Mouse (Mus musculus) spleen, embryonic (tissue): Measurements from ENCODE around the gene Higd1a.

Experiments used
- CTCF ChIA-PET: fragments of 350-600 bp; sonication (Branson Sonifier 250); formaldehyde crosslinking; loops from one replicate; lab custom pipeline; 2022; lab: Charles Lee

Higd1a gene

DNA sequence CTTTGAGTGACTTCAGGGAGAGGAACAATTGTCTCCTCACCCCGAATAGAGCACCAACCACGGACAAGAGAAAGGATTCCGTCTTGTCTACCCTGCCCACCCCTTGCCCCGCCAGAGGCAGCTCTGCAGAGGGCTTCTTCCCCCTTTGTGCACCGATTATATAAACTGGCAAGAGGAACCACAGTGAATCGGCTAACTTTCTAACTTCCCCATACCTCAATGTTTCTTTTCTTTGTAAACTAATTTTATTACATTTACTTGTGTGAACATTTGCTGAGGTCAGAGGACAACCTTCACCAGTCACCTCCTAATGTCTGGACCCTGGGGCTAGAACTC lies at the start of gene Higd1a:
TSS of gene Higd1a (minus strand) at position 210 of the 336 bp plus-strand sequence.
- CTCF ChIA-PET = no interaction called here

DNA sequence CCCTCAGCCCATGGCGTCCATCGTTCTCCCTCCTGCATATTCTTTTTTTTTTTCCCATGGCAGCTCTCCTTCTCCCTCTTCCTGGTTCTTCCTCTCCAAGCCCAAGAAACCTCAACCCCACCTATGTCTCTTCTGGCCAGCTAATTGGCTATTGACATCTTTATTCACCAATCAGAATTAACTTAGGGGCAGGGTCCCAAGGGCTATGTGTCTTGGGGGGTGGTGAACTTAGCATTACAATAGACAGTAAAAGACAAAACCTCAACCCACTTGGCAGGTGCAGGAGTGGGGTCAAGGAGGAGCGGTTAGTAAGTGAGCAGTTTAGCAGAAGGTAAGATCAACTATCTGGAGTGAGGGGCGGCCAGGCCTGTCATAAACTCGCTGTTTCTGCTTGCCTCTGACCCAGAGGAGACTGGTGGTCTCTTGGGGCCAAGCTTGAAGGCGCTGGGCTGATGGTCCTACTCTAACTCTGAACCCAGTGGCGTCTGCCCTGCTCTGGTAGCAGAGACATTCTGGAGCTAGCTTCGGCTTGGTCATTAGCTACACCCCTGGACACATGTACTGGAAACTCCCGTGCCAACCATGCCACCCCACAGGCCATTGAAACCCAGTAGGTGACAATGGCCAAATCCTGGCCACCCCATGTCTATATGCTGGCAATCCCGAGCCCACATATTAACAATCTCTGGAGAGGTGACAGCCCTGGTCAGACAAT lies 49.4 kb upstream of the Higd1a start:
- CTCF ChIA-PET = no interaction called here

DNA sequence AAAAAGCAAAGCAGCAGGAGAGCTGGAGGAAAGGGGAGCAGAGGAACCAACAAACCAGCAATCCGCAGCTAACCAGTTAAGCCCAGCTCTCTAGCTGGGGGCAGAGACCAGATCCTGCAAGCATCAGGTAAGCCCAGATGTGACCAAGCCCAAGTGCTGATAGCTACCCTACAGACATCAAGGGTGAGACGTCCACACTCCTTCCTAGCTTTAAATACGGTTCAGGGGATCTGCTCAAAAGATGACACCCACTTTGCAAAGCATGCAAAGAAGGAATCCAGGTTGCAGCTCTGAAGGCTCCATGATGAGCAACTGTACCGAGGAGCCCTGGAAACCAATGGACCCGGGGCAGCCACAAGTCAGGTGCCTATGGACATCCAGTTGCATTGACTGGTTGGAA lies 48.3 kb upstream of the Higd1a start:
- CTCF ChIA-PET = interaction anchor here (0.9 kb wide), 1 partner anchor 37 kb away, joined by 3 read pairs; no protein-coding TSS in a partner anchor

DNA sequence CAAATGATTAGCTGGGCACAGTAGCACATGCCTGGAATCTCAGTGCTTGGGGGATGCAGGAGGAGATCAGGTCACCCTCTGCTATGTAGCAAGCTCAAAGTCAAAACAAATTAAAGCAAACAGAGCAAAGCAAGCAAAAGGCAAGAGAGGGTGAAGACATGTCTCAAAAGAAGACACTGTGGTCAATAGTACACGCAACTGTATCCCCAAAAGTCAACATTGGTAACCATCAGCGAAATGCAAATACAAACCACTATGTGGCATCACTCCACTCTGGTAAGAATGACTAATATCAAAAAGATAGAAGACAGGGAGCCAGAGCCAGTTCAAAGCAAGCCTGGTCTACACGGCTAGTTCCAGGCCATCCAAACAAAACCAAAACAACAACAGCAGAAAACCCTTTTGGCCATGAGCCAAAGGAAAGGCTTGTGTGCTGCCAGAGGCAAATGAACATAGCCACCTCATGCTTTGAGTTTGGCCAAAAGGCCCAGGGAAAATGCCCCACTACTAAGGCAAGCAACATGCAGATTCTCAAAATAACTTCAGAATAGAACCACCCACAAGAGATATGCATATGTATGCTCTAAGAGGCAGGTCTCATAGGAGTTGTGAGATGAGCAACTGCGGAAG lies 47.5 kb upstream of the Higd1a start:
- CTCF ChIA-PET = interaction anchor here (0.6 to 0.9 kb wide), 2 partner anchors 37 to 597 kb away, joined by 3 read pairs; no protein-coding TSS in a partner anchor

DNA sequence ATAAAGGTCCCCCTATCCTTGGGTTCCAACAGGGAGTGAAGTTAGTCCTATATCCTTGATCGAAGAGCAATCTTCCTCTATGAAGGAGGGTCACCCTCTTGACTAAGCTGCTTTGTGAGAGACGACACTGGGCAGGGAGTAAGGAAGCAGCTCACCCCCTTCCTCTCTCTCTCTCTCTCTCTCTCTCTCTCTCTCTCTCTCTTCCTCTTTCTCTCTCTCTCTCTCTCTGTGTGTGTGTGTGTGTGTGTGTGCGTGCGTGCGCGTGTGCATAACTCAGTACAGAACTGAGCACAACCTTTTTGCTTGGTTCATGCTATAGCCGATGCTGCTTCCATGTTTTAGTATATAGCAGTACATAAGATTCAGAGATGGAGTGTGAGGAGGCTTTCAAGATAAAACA lies 46.8 kb upstream of the Higd1a start:
- CTCF ChIA-PET = no interaction called here

DNA sequence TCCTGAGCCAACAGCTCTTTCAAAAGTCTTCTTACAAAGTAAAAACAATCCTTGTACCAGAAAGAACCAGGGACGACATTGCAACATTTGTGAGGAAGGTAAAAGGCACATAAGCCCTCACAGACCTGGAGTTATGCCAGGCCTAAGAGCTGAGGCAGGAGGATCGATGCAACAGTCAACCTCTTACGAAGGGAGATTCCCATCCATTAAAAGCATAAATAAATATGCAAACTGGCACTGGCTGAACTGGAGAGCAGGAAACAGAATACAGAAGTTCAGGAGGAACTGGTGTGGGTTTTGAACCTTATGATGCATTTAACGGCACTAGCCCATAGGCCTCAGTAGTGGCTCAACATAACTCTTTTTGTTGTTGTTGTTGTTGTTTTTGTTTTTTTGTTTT lies 46.2 kb upstream of the Higd1a start:
- CTCF ChIA-PET = no interaction called here

DNA sequence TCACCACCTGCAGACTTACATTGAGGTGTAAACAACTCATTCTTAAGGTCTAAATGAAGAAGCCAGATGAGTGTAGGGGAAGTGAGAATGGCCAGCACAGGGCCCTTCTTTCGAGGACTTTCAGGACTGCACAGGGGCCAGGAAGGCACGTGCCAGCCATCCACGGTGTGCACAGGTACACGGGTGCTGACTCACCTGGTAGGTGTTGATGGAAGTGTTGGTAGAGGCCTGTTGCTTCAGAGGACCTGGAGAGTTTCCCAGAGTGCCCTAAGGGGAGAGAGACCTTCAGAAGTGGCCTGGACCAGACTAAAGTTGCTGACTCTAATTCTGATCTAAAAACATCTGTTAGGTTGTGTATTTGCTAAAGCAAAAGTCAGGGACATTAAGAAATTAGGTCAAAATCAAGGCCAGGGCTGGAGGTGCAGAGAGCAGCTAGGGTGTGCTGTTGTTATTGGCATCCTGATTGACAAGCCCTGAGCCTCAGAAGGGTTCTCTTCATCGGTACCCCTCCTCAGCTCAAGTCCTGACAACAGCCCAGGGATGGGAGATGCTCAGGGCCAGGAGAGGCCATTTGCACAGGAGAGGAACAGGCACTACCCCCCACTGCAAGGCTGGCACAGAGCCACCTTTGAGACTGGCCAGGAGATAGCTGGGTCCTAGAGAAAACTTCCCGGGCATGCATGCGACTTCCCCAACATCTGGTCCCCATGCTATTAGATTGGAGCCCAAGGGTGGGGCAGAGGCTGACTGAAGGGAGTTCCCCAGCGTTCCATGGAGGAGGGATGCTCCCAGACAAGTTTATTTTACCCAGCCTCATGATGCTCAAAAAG lies 45.5 kb upstream of the Higd1a start:
- CTCF ChIA-PET = no interaction called here

DNA sequence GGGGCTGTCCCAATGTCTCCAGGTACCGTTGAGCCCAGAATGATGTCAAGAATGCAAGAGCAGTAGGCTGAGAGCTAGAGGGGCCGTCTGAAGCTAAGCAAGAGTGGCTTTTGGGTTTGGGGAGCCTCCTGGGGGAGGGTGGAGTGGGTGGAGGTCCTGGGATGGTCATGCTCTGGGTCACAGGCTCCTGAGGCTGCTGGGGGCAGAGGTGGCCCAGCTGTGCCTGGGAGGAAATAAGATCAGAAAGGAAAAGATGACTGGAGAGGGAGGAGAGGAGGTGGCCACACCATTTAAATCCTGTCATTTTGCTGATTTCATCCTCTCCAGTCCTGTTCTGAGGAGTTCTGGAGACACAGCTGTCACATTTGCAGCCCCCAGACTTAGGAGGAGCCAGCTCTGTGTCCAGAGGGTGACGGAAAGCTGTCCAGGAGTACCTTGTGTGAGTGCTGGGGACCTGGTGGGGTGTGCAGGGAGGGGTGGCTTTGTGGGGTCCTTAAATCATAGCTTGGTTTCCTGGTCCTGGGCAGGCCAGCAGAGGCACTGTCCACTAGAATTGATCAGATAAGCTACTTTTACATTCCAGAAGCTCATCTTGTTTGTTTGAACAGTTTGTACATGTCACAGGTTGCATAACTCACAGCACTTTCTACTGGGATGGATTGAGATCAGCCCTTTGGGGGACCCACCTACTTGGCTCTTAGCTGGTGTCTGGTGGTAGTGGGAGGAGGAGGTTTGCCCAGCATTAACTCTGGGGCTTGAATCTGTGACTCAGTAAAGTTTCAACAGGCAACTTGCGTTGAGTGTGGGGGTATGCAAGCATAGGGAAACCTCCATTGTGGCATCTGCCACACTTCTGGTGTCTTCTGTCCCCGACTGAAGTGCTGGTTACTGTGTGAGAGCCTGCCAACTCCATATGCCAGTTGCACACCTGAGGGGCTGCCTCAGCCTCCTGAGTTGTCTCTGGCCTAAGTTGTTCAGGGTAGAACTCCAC lies 43.8 kb upstream of the Higd1a start:
- CTCF ChIA-PET = no interaction called here

DNA sequence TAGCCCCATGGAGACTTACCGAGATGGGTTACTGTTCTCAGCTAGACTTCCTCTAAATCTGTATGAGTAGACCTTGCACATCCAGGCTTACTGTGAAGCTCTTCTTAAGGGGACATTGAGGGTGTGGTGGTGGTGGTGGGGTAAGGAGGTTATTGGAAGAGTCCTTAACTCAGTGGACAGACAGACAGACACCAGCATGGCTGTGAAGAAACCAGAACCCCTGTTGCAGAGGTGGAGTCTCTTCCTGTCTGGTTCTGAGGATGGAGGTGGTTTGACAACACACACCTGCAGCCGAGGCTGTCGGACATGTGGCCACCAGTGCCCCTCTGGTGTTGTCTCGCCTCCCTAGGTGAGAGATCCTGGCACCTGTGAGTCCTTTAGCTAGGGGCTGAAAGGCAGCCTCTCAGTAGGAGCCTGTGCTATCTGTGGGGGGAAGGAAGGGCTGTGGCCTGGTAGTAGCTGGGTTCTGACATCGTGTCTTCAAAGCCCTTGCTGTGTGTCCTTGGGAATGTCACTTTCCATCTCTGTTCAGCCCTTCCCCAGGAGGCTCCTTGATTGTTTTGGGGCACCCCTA lies 42.2 kb upstream of the Higd1a start:
- CTCF ChIA-PET = no interaction called here

DNA sequence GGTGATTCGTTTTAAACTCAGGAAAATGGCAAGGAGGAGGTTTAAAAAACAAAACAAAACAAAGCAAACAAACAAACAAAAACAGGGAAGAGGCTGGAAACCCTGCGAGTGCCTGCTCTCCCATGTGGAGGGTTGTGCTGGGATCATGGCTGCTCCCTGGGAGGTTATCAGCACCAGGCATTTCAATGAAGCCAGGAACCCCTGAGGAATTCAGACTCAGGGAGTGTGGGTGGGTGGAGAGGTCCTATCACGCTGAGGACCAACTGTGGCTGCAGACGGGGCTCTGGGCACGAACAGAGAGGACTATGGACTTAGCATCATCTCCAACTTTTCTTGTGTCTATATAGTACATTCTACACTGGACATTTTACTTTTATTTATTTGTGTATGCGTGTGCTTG lies 41.1 kb upstream of the Higd1a start:
- CTCF ChIA-PET = interaction anchor here (0.6 kb wide), 1 partner anchor 18 kb away, joined by 3 read pairs; no protein-coding TSS in a partner anchor

DNA sequence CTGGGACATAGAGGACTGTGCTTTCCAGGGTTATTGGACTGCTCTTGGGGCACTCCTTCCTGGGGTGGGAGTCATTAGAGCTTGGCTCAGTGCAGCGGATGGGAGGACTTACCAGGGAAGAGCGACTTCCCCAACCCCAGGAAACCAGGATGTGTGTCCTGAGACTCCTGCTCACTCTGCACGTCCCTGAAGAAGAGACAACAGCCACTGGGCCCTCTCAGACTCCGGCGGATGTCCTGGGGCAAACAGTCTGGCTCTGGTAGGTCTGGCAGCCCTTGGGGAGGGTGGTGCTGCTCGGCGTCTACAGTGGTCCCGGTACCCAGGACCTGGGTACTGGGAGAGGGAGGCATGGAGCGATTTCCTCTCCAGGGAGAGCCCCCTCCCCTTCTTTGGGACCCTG lies 40.1 kb upstream of the Higd1a start, which contains the start of gene Ackr2:
TSS of gene Ackr2 (plus strand) at position 111 of the 400 bp plus-strand sequence.
- CTCF ChIA-PET = no interaction called here

DNA sequence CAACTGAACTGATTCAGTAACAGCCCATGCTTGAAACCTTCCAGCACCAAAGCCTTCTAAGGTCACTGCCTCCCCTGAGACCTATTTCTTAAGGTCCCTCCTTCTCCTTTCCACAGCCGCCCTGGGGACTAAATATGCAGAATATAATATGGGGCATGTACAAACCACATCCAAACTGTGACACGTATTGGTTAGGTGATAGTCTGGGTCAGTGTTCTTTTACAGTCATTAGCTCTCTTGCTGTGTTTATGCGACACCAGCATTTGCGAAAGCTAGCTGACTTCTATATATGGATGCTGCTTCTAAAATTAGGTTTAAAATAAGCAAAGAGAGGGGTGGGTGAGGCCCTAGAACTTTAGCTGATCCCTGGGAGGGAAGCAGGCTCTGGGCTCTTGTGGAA lies 38.7 kb upstream of the Higd1a start:
- CTCF ChIA-PET = no interaction called here

DNA sequence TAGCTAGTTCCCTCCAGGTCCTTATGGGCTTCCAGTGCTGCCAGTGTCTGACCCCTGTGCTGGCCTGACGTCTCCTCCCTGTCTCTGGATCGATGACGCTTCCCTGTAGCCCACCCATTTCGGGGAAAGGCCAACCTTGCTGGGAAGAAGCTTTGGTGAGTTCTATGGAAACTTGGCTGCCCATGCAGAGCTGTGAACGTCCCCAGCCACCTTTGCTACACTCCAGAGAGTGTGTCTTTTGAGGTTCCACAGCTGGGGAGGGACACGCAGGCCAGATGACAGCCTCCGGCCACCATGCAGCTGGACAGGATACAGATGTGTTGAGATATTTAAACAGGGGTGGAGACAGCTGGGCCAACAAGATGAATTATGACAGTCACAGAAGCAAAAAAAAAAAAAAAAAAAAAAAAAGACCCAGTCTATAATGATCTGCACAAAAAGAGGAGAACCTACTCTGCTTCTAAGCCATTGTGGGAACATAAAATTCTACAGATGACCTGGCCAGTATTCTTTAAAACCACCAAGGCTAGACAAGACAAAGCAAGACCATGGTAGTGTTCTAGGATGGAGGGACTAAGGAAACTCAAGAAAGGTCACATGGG lies 37.3 kb upstream of the Higd1a start:
- CTCF ChIA-PET = interaction anchor here (0.7 kb wide), 1 partner anchor 33 kb away, joined by 3 read pairs; no protein-coding TSS in a partner anchor

DNA sequence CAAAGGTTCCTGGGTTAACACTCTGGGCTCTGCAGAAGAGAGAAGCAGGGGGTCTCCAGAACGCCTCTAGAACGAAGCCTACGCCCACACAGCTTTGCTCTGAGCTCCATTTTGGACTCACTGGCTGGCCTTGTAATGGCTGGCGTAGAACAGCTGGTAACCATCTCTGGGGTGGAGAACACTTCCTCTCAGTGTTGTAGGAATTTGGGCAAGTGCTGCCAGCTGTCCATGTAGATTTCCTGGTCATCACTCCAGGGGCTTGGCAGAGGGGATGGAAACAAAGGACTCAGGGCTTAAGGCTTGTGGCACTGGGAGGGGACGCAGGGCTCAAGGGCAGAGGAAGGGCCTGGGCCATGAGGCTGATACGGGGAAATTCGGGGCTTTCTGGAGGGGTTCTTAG lies 36.3 kb upstream of the Higd1a start:
- CTCF ChIA-PET = no interaction called here

DNA sequence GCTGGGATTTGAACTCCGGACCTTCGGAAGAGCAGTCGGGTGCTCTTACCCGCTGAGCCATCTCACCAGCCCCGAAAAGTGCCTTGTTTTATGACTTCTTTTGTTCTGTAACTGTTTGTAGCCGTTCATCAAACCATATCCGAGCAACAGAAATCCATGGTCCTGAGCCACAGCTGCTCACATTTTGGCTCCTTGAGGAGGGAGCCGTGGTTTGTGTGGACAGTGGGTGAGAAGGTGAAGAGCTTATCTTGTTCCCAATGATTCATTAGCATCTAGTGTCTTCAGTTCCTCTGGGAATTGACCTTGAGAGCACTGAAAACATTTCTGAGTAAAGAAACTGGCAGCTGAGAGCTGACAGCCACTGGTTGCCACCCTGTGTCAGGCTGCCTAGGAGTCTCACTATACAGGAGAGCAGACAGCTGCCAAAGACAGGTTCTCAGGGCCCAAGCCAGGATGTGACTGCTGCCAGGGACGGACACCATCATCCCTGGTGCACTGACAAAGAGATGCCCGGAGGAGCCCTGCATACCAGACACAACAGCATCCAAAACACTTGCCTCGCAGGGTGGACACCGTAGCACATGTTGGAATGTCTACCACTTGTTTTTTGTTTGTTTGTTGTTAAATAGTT lies 34.0 kb upstream of the Higd1a start:
- CTCF ChIA-PET = no interaction called here

DNA sequence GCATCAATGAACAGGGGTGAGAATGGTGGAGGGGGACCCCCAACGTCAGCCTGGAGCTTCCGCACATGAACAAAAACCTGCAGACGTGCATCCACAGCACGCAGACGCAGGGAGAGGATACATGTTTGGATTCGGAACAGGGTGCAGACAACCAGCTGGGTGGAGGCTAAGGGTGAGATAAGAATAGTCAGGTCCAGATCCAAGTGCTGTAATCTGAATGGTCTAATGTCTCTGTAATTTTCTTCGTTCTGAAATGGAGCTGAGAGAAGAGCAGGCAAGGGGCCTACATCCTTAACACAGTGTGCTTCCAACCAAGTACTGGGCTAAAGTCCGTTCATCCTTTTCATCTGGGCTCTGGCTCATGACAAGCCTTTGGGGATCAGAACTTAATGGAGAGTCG lies 33.1 kb upstream of the Higd1a start:
- CTCF ChIA-PET = no interaction called here

DNA sequence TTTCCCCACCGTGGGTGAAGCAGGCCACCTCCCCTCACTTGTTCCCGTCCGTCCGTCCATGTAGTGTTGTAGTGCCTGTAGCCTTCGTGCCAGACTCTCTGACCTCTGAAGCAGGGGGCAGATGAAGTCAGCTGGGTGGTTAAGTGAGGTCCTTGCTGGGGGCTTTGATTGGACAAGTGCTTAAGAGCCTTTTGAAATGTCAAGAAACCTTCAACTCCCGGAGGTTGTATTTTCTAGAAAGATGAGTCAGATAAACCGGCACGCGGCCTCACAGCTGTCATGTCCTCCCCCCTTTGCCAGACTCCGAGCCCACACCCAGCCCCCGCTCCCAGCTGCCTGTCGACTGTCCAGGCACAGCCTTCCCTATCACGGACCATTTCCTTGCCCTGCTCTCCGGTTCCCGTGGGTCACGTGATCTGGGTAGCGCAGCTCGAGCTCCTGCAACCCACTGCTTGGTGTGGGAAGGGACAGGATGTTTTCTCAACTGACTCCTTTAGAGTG lies 32.3 kb upstream of the Higd1a start:
- CTCF ChIA-PET = no interaction called here

DNA sequence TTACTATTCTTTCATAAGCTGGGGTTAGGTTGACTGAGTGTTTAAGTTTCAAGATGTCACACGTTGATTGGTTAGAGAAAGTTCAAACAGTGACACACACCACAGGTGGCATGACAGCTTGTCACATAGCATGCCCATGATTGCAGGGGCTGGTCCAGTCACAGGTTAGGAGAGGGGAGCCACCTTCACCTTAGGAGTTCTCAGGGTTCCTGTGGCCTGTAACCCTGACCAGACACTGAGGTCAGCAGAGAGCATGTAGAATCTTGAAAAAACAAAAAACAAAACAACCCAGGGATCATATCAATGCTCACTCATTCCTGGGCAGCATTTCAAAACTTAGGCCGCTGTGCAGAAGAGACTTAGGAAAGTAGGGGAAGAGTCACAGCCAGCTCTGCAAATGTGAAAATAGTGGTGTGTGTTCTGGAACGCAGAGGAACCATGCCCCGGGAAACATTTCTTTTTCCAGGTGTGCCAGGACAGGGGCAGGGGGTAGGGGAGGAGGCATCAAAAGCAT lies 31.8 kb upstream of the Higd1a start:
- CTCF ChIA-PET = no interaction called here

DNA sequence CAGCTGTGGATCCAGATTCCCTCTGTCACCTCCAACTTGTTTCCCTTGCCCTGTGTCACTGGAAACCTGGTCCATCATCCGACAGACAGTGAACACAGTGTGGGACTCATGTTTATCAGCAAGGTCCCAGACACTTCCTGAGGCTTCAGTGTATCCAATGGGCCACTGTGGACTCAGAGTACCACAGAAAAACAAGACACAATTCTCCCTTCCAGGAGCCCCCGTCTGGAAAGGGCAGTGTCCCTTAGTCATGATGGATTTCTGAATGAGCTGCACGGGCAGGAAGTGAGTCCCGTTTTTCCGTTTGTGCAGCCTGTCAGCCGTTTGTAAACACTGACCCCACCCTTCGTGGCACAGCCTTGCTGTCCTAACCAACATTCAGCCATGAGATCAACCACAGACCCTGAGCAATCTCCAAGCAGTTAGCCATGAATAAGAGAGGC lies 23.9 kb upstream of the Higd1a start:
- CTCF ChIA-PET = interaction anchor here (2.7 kb wide), 1 partner anchor 103 kb away, joined by 10 read pairs; no protein-coding TSS in a partner anchor
